Mouse (Mus musculus) embryonic facial prominence, embryonic 15.5 days (tissue): ENCODE measurements around the gene Klk1. TPM values are rescaled to one million over a fixed set of nuclear protein-coding genes. Genes with fewer than 3 reads are reported as not detected.
"Not testable (repeated sequence)": the region's sequence is repeated elsewhere in the genome, so short reads cannot be mapped to it uniquely, and the experiment has no call there.

ENCODE experiments used
- ATAC-seq: fragments of 200-750 bp; cut with Nextera tagmentation; 2 replicates; pipeline ENCODE4 v1.8.0; 2017; ENCODE audit warnings: low read depth, moderate TSS enrichment; ENCODE audit not compliant: insufficient number of reproducible peaks, low FRiP score, low TSS enrichment
- H3K27ac ChIP-seq: fragments of 300-500 bp; sonication (generic); replicated peaks from 2 replicates; pipeline ENCODE4 v1.5.1; 2015; ENCODE audit warnings: mild to moderate bottlenecking, inconsistent platforms
- H3K27me3 ChIP-seq: fragments of 300-500 bp; sonication (generic); 2 replicates; pipeline ENCODE4 v1.6.1; 2015; ENCODE audit warnings: inconsistent platforms
- H3K36me3 ChIP-seq: fragments of 300-500 bp; sonication (generic); 2 replicates; pipeline ENCODE4 v1.6.1; 2015; ENCODE audit warnings: mild to moderate bottlenecking, inconsistent platforms
- H3K4me1 ChIP-seq: fragments of 300-500 bp; sonication (generic); 2 replicates; pipeline ENCODE4 v1.6.1; 2015; ENCODE audit warnings: inconsistent platforms
- H3K4me2 ChIP-seq: fragments of 300-500 bp; sonication (generic); replicated peaks from 2 replicates; pipeline ENCODE4 v1.6.1; 2015; ENCODE audit warnings: mild to moderate bottlenecking, inconsistent platforms
- H3K4me3 ChIP-seq: fragments of 300-500 bp; sonication (generic); replicated peaks from 2 replicates; pipeline ENCODE4 v1.5.1; 2015; ENCODE audit warnings: mild to moderate bottlenecking, inconsistent platforms
- H3K9ac ChIP-seq: fragments of 300-500 bp; sonication (generic); 2 replicates; pipeline ENCODE4 v1.6.1; 2015; ENCODE audit warnings: inconsistent platforms
- H3K9me3 ChIP-seq: fragments of 300-500 bp; sonication (generic); replicated peaks from 2 replicates; pipeline ENCODE4 v1.6.1; 2016; ENCODE audit warnings: inconsistent platforms
- WGBS: fragments of 180-500 bp; shearing (Covaris S2); methylation state at CpG from one replicate; pipeline ENCODE4 v1.1.7; 2015; 5-methylcytosine and 5-hydroxymethylcytosine counted together
- polyA plus RNA-seq: library from polyadenylated mRNA; unstranded; fragments of >200 nt; fragmentation: Nextera tagmentation; extraction: Ambion mirVana; gene quantifications from 2 replicates; pipeline ENCODE4 v1.2.1, GENCODE M21; 2015

Gene Klk1
- polyA plus RNA-seq: not detected in 2 replicates

DNA sequence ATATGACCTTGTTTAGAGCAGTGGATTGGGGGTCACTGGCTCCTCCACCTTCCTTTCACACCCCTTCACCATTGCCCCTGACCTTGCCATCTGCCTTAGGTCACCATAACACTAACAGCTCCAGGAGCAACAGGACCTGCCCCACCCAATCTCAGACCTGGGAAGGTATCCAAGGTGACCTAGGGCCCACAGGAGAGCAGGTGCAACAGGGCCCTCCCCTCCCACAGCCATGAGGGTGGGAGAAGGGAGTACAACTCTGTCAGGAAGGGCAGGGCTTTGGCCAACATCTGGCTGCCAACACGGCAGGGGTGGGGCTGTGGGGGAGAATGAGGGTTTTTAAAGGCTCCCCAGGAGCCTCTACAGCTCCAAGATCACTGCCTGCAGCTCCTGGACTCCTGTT lies at the start of gene Klk1:
Gene Klk1 (plus strand): TSS at position 285 of the 400 bp plus-strand sequence.
- 36% methylated on average over 1 of the region's 1 CpGs for WGBS

DNA sequence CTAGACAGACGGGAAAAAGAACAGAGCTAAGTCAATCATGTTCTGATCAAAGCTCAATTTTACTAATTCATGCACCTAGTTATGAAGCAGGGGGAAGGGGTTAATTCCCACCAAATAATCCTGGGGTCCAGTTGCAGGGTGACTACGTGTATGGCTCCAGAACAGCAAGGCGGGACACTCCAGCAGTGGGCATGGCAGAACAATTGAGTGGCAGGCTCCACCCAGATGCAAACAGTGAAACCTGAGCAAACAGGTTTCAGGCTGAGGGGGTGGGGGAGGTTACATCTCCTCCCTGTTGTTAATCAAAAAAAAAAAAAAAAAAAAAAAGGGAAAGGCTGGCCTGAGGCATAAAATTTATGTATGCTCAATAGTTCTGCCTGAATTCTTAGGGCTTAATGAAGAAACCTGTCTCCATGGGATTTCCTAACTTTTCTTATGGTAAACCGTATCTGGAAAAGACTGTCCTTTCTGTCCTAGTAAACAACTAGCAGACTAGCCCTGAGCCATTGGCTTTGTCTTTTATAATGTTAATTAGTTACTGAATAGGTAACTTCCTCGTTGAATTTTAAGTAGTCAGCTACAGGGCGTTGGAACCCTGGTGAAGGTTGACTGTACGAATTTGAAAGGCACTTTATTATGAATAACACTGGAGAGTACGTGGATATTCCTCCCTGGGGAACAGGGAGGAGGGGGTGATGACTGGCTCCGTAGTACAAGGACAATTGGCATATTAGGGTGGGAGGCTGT lies 45.7 kb upstream of the Klk1 start:
- H3K36me3 ChIP-seq: no peaks in the 10 kb centered on the region
- H3K9ac ChIP-seq: no peak overlapping the region
- no peaks in the 10 kb centered on the region for H3K4me1 ChIP-seq
- no peak overlapping the region for H3K27ac ChIP-seq
- no peak for ATAC-seq
- H3K4me2 ChIP-seq: no peak overlapping the region
- no peak overlapping the region for H3K4me3 ChIP-seq
- no peaks in the 10 kb centered on the region for H3K27me3 ChIP-seq
- 56% methylated on average over 9 of the region's 9 CpGs for WGBS
- no peaks in the 10 kb centered on the region for H3K9me3 ChIP-seq

More for the DNA sequence above, at the start of gene Klk1:
- H3K36me3 ChIP-seq: no peaks in the 10 kb centered on the region
- H3K4me1 ChIP-seq: no peaks in the 10 kb centered on the region
- no peaks in the 10 kb centered on the region for H3K27me3 ChIP-seq
- no peak within 1 kb of the TSS for H3K4me3 ChIP-seq
- no peak for ATAC-seq
- no peaks in the 10 kb centered on the region for H3K9me3 ChIP-seq
- H3K4me2 ChIP-seq: no peak within 1 kb of the TSS
- H3K27ac ChIP-seq: no peak within 1 kb of the TSS
- no peak within 1 kb of the TSS for H3K9ac ChIP-seq

DNA sequence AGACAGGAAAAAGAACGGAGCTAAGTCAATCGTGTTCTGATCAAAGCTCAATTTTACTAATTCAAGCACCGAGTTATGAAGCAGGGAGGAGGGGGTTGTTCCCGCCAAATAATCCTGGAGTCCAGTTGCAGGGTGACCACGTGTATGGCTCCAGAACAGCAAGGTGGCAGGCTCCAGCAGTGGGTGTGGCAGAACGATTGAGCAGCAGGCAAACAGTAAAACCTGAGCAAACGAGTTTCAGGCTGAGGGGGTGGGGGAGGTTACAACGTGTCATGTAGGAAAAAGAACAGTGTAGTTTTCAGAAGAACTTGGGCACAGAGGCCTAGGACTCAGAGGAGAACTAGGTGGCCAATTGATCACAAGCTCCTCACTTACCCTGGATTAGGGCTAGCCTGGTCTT lies 38.6 kb upstream of the Klk1 start:
- H3K9me3 ChIP-seq, H3K4me1 ChIP-seq, H3K27me3 ChIP-seq, ATAC-seq, H3K4me3 ChIP-seq, H3K36me3 ChIP-seq, H3K4me2 ChIP-seq, H3K27ac ChIP-seq, H3K9ac ChIP-seq: not testable (repeated sequence)
- WGBS: 61% methylated on average over 8 of the region's 8 CpGs

DNA sequence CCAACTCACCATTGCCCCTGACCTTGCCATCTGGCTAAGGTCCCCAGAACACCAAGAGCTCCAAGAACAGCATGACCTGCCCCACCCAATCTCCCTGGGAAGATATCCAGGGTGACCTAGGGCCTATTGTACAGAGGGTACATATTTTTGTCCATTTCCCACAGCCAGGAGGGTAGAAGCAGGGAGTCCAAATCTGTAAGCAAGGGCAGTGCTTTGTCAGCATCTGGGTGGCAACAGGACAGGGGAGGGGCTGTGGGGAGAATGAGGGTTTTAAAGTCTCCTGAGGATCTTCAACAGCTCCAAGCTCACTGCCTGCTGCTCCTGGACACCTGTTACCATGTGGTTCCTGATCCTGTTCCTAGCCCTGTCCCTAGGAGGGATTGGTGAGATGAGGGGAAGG lies 37.2 kb upstream of the Klk1 start, which contains the start of gene Klk1b24:
Gene Klk1b24 (plus strand): TSS at position 301 of the 400 bp plus-strand sequence.
- H3K9ac ChIP-seq: not testable (repeated sequence)

DNA sequence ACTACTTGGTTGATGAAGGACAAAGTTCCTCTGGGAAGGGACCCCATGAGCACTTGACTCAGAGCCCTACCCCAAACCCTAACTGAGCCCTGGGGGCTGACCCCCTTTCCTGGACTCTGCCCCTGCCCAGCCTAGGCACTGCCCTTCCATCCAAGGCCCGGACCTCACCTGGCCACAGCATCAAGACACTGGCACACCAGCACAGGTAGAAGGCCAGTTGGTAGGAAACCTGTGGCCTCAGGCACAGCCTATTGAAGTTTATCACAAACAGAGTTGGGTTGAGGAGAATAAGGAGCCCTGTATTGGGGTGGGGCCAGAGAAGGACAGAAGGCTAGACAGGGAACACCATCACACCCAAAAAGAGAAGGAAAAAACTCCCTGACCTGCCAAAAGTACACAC lies 31.7 kb upstream of the Klk1 start:
- H3K9ac ChIP-seq, H3K4me2 ChIP-seq, ATAC-seq, H3K27me3 ChIP-seq, H3K27ac ChIP-seq, H3K9me3 ChIP-seq, H3K36me3 ChIP-seq, H3K4me3 ChIP-seq, H3K4me1 ChIP-seq: not testable (repeated sequence)
- 89% methylated on average over 1 of the region's 1 CpGs for WGBS

More for the DNA sequence above, 37.2 kb upstream of the Klk1 start, which contains the start of gene Klk1b24:
- H3K4me3 ChIP-seq, ATAC-seq, H3K36me3 ChIP-seq, H3K27ac ChIP-seq, H3K9me3 ChIP-seq, H3K4me2 ChIP-seq, H3K4me1 ChIP-seq, H3K27me3 ChIP-seq: not testable (repeated sequence)

DNA sequence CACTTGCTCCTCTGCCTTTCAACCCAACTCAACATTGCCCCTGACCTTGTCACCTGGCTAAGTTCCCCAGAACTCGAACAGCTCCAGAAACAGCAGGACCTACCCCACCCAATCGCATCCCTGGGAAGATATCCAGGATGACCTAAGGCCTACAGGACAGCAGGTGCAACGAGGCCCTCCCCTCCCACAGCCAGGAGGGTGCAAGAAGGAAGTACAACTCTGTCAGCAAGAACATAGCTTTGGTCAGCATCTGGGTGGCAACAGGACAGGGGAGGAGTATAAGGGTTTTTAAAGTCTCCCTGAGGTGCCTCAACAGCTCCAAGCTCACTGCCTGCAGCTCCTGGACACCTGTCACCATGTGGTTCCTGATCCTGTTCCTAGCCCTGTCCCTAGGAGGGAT lies 27.3 kb upstream of the Klk1 start, which contains the start of gene Klk1b3:
Gene Klk1b3 (plus strand): TSS at position 301 of the 400 bp plus-strand sequence.
- Histone ChIP-seq H3K27me3 (no peaks in the 10 kb centered on the region), H3K4me2 (no peak within 1 kb of the TSS), H3K27ac (no peak within 1 kb of the TSS), H3K36me3 (no peaks in the 10 kb centered on the region), H3K9ac (no peak within 1 kb of the TSS), H3K9me3 (no peaks in the 10 kb centered on the region), H3K4me1 (no peaks in the 10 kb centered on the region), H3K4me3 (no peak within 1 kb of the TSS)
- WGBS: 65% methylated on average over 3 of the region's 3 CpGs
- no peak for ATAC-seq

DNA sequence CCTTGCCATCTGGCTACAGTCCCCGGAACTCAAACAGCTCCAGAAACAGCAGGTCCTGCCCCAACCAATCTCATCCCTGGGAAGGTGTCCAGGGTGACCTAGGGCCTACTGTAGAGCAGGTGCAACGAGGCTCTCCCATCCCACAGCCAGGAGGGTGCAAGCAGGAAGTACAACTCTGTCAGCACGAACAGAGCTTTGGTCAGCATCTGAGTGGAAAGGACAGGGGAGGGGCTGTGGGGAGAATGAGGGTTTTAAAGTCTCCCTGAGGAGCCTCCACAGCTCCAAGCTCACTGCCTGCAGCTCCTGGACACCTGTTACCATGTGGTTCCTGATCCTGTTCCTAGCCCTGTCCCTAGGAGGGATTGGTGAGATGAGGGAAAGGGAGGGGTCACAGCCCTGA lies 18.0 kb upstream of the Klk1 start, which contains the start of gene Klk1b4:
Gene Klk1b4 (plus strand): TSS at position 301 of the 400 bp plus-strand sequence.
- WGBS: 48% methylated on average over 3 of the region's 3 CpGs
- H3K9ac ChIP-seq, H3K4me1 ChIP-seq, ATAC-seq, H3K27me3 ChIP-seq, H3K36me3 ChIP-seq, H3K27ac ChIP-seq, H3K4me3 ChIP-seq, H3K4me2 ChIP-seq, H3K9me3 ChIP-seq: not testable (repeated sequence)

DNA sequence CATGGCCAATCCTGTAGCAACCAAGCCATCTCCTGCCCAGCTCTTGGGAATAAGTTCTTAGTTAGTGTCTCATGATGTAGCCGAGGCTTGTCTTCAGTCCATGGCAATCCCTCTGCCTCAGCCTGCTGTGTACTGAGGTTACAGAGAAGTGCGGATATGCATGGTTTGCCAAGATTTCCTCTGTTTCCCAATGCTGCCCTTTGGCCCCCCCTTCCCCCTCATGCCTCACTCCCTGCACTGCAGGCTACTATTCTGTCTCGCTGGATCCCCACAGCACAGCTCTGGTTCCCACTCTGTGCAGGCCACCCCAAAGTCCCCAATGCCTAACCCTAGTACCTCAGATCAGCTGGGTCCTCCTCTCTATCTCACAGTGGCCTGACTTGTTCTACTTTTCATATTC lies 16.9 kb upstream of the Klk1 start:
- Histone ChIP-seq H3K27ac (no peak overlapping the region), H3K9me3 (no peaks in the 10 kb centered on the region), H3K4me1 (no peaks in the 10 kb centered on the region), H3K9ac (no peak overlapping the region), H3K27me3 (no peaks in the 10 kb centered on the region), H3K36me3 (no peaks in the 10 kb centered on the region), H3K4me2 (no peak overlapping the region), H3K4me3 (no peak overlapping the region)
- 76% methylated on average over 3 of the region's 3 CpGs for WGBS
- no peak for ATAC-seq

DNA sequence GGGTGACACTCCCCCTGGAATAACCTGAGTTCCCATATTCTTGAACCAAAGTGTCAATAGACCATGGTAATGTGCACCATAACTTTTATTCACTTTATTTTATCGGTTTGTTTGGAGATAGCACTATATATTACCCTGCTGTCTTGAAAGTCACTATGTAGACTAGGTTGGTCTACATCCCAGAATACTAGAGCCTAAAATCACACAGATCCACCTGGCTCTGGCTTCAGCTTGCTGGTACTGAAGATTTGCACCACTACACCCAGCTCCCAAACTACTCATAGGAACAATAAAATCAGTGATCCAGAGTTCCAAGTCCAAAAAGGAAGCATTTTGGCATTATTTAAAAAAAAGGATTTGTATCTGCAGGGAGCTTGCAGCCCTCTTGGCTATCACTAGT lies 9.5 kb upstream of the Klk1 start, which contains the start of gene Klk1b5:
Gene Klk1b5 (plus strand): TSS at position 301 of the 400 bp plus-strand sequence.
- H3K36me3 ChIP-seq: no peaks in the 10 kb centered on the region
- no peak within 1 kb of the TSS for H3K27ac ChIP-seq
- no peaks in the 10 kb centered on the region for H3K9me3 ChIP-seq
- WGBS: 82% methylated on average over 1 of the region's 1 CpGs
- H3K27me3 ChIP-seq: no peaks in the 10 kb centered on the region
- no peak within 1 kb of the TSS for H3K9ac ChIP-seq
- ATAC-seq: no peak
- no peak within 1 kb of the TSS for H3K4me2 ChIP-seq
- H3K4me1 ChIP-seq: no peaks in the 10 kb centered on the region
- no peak within 1 kb of the TSS for H3K4me3 ChIP-seq

DNA sequence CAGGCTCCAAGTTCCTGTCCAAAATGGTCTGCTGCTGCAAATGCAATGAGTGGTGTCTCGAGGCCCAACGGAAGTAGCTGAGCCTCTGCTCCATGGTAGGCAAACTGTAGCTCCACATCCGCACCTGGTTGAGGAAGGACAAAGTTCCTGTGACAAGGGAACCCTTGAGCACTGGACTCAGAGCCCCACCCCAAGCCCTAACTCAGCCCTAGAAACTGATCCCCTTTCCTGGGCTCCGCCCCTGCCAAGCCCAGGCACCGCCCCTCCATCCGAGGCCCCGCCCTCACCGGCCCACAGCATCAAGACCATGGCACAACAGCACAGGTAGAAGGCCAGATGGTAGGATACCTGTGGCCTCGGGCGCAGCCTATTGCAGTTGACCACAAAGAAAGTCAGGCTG lies 3.6 kb upstream of the Klk1 start:
- H3K4me1 ChIP-seq, H3K27ac ChIP-seq, H3K4me2 ChIP-seq, H3K36me3 ChIP-seq, H3K4me3 ChIP-seq, H3K27me3 ChIP-seq, H3K9me3 ChIP-seq, ATAC-seq, H3K9ac ChIP-seq: not testable (repeated sequence)
- 73% methylated on average over 9 of the region's 10 CpGs for WGBS

DNA sequence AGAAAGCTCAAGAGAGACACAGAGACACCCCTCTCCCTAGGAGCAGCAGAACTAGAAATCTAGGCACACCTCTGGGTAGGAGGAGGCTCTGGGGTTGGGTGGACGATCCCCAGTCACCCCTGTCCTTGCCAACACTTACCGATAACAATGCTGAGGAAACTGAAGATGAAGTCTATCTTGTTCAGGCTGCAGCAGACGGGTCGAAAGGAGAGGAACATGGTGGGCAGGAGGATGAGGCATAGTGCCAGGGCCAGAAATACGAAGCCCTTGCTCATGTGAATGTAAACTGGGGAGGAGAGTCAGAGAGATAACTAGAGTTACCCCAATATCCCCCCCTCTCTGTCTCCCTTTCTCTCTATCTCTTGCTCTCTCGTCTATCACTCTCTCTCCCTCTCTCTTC lies 2.8 kb upstream of the Klk1 start:
- not testable (repeated sequence) for H3K36me3 ChIP-seq, H3K4me2 ChIP-seq, H3K4me3 ChIP-seq, H3K27me3 ChIP-seq, H3K4me1 ChIP-seq, H3K9ac ChIP-seq, H3K27ac ChIP-seq, H3K9me3 ChIP-seq, ATAC-seq
- 78% methylated on average over 6 of the region's 6 CpGs for WGBS

DNA sequence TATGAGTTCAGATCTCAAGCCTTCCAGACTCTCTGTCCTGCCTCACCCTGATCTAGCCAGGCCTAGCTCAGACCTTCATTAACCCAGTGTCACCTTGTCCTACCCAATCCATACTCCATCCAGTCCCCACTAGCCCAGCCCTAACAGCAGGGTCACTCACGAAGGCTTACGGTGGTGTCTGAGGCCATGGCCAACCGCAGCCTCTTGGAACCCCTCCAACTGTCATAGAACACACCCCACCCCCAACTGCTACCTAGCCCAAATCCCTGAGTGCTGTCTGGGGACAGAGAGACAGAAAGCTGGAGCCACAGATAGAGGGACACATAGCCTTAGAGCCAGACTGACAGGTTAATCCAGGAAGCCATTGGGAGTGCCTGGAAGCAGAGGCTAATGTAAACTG lies 10.7 kb downstream of the Klk1 start, which contains the start of gene Gm36864:
Gene Gm36864 (plus strand): TSS at position 269 of the 400 bp plus-strand sequence.
- H3K27ac ChIP-seq: no peak within 1 kb of the TSS
- H3K4me1 ChIP-seq: no peaks in the 10 kb centered on the region
- H3K4me2 ChIP-seq: no peak within 1 kb of the TSS
- WGBS: 85% methylated on average over 3 of the region's 3 CpGs
- no peaks in the 10 kb centered on the region for H3K36me3 ChIP-seq
- H3K27me3 ChIP-seq: no peaks in the 10 kb centered on the region
- no peak within 1 kb of the TSS for H3K4me3 ChIP-seq
- ATAC-seq: 0 out of 2 replicates have a peak, but pooled peaks have one; percentile 7
- H3K9me3 ChIP-seq: no peaks in the 10 kb centered on the region
- no peak within 1 kb of the TSS for H3K9ac ChIP-seq
